Mouse (Mus musculus): ENCODE measurements at regions not wholly inside any gene's neighbourhood (a gene's known extent, or its start where the extent isn't known, plus 50 kb on each side); places are given as distances from the start of the nearest gene placed in this dataset.

- TF ChIP-seq E2F4 (IDR thresholded peaks at IDR 0.05; ENCODE audit: borderline replicate concordance, low read depth, low read length) = no peak
- no peak for TF ChIP-seq NELFE (IDR thresholded peaks at IDR 0.05; ENCODE audit: low read depth, low read length)
- no peak for TF ChIP-seq GABPA (IDR thresholded peaks at IDR 0.05; ENCODE audit: low read depth, low read length)
- no peak for TF ChIP-seq MAZ (IDR thresholded peaks at IDR 0.05; ENCODE audit: low read depth, low read length)
- no peak for TF ChIP-seq RCOR1 (IDR thresholded peaks at IDR 0.05; ENCODE audit: low read depth, low read length)
- no peak for TF ChIP-seq POLR2A (IDR thresholded peaks at IDR 0.05; ENCODE audit: control insufficient read depth in 1 of 2, insufficient read depth in 1 of 2, low read depth in 1 of 2, low read length in 2 of 2, poor library complexity in 1 of 2)
These were observed 123.7 kb upstream of the Syt1 start for GRCm38 (mm10) chr10:109134521-109134920.

Data from MEL (cell line).